Mouse (Mus musculus) hindbrain, embryonic 13.5 days (tissue): Measurements from ENCODE around the gene Trip6. TPM values are rescaled to one million over a fixed set of nuclear protein-coding genes. Genes with fewer than 3 reads are reported as not detected.

Experiments
- ATAC-seq: fragments of 200-750 bp; cut with Nextera tagmentation; 2 replicates; pipeline ENCODE4 v1.8.0; 2017; ENCODE audit warnings: moderate TSS enrichment; ENCODE audit not compliant: low FRiP score
- H3K27ac ChIP-seq: fragments of 300-500 bp; sonication (generic); 2 replicates; pipeline ENCODE4 v1.5.1; 2015; ENCODE audit warnings: inconsistent platforms, mild to moderate bottlenecking, moderate library complexity
- H3K27me3 ChIP-seq: fragments of 300-500 bp; sonication (generic); 2 replicates; pipeline ENCODE4 v1.6.1; 2015; ENCODE audit warnings: mild to moderate bottlenecking, inconsistent platforms
- H3K36me3 ChIP-seq: fragments of 300-500 bp; sonication (generic); 2 replicates; pipeline ENCODE4 v1.6.1; 2015; ENCODE audit warnings: mild to moderate bottlenecking, inconsistent platforms
- H3K4me1 ChIP-seq: fragments of 300-500 bp; sonication (generic); replicated peaks from 2 replicates; pipeline ENCODE4 v1.6.1; 2015; ENCODE audit warnings: inconsistent platforms
- H3K4me2 ChIP-seq: fragments of 300-500 bp; sonication (generic); 2 replicates; pipeline ENCODE4 v1.6.1; 2015; ENCODE audit warnings: inconsistent platforms, mild to moderate bottlenecking, moderate library complexity
- H3K4me3 ChIP-seq: fragments of 300-500 bp; sonication (generic); 2 replicates; pipeline ENCODE4 v1.5.1; 2015; ENCODE audit warnings: mild to moderate bottlenecking, inconsistent platforms
- H3K9ac ChIP-seq: fragments of 300-500 bp; sonication (generic); 2 replicates; pipeline ENCODE4 v1.6.1; 2015; ENCODE audit warnings: mild to moderate bottlenecking, inconsistent platforms
- H3K9me3 ChIP-seq: fragments of 300-500 bp; sonication (generic); 2 replicates; pipeline ENCODE4 v1.6.1; 2016; ENCODE audit warnings: inconsistent platforms
- WGBS: fragments of 180-500 bp; shearing (Covaris S2); methylation state at CpG from one replicate; pipeline ENCODE4 v1.1.7; 2015; 5-methylcytosine and 5-hydroxymethylcytosine counted together
- microRNA-seq: library from miRNA; unstranded; fragments of <30 nt; microRNA quantifications from one replicate; pipeline ENCODE4, GENCODE M21; 2016
- polyA plus RNA-seq: library from polyadenylated mRNA; unstranded; fragments of >200 nt; fragmentation: Nextera tagmentation; extraction: Ambion mirVana; gene quantifications from 2 replicates; pipeline ENCODE4 v1.2.1, GENCODE M21; 2015

The Trip6 gene
- polyA plus RNA-seq, 1 experiment from 2014 or later: 19.2 TPM

DNA sequence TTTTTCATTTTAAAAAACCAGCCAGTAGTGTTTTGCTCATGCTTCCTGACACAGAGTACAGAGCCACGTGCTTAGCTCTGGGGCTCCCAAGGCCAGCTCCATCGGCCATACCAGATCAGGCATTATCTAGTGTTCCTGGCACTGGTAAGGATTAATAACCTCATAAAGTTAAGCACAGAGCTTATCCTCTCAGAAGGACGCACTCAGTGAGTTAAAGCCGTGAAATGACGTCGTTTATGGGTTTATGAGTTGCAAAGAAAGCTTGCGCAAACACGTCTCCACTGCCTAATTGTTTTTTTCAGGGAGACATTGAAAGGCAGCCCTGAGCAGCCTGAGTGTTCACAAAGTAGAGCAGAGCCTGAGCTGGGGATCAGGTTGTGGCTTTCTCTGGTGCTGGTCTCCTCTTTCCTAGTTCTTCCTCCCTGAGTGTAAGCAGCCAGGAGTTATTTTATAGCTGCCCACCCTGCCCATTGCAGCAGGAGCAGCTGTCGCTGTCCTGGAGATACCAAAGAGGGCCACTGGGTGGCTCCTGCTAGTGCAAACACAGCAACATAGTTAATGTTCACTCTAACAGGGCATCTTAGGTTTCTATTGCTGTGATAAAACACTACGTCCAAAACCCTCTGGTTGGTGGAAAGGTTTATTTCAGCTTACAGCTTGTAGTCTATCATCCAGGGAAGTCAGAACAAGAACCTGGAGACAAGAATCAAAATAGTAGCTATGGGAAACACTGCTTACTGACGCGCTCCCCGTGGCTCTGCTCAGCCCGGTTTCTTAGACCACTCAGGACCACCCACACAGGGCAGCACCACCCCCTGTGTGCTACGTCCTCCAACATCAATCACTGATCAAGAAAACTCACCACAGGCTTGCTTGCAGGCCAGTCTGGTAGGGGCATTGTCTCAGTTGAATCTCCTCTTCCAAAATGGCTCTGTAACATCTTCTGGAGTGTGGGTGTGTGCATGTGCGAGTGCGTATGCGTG, 36.6 kb downstream of the Trip6 start:
- H3K27me3 ChIP-seq: 0 out of 2 replicates have a peak, but pooled peaks cover under 1% of the 10 kb centered on the region
- ATAC-seq: no peak; the same call in 1 of the 2 replicates
- H3K9ac ChIP-seq: 0 out of 2 replicates have a peak overlapping the region, but pooled peaks have one; percentile 24
- H3K9me3 ChIP-seq: peaks cover 4% of the 10 kb centered on the region; the same call in 1 of the 2 replicates
- peak overlapping the region; percentile 23 for H3K4me2 ChIP-seq
- H3K36me3 ChIP-seq: no peaks in the 10 kb centered on the region
- H3K4me3 ChIP-seq: no peak overlapping the region
- WGBS: 51% methylated on average over 18 of the region's 18 CpGs
- peaks cover 4% of the 10 kb centered on the region for H3K4me1 ChIP-seq
- H3K27ac ChIP-seq: no peak overlapping the region

DNA sequence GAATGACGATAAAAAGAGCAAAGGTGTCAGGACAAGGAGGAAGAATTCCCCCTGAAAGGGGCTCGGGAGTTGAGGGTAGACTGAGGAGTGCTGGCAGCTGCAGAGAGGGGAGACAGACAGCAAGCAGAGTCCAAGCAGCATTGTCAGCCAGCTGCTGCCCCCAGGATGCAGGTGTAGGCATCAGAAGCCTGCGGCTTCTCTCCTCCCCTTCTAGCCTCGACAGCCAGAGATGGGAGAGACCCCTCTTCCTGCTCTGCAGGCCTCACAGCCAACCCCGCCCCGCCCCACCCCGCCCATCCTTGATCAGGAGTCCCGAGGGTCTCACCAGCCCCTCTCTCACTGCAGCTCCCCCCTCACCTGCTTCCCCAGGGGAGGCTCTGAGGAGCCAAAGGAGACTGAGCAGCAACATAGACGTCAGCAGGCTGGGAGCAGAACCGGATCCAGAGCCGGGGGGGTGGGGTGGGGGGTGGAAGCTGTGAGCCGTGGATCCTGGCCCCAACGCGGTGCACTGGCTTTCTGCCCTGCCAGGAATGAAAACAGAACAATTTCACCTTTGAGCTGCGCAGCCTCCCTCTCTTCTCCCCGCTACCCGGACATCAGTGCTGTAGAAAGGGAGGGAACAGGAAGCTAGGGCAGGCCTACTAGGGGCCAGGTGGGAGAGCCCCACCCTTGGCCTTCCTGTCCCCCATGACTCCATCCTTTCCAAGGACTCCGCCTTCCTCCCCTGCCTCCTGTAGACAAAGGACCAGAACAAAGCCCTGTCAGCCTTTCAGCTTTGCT, 45.9 kb downstream of the Trip6 start:
- no peak overlapping the region for H3K9ac ChIP-seq
- WGBS: 28% methylated on average over 17 of the region's 18 CpGs
- ATAC-seq: no peak

DNA sequence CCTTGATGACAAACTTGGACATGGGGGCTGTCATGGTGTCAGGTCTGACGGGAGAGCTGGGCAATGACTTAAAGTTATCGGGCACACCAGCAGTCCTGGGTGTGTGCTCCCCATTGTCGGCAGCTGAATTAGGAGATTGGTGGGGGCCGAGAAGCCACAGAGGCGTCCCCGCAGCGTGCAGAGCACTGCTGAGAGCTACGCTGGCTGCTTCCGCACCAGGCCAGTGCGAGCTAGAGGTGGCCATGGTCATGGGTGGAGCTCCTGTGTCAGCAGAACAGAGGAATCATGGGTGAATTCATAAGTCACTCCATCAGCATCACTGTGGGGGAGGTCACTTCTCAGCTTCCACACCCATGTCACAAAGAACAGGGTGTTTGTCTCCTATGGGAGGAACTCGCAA, 49.4 kb downstream of the Trip6 start:
- Histone ChIP-seq H3K4me2 (no peak overlapping the region), H3K9me3 (no peaks in the 10 kb centered on the region), H3K27ac (no peak overlapping the region), H3K27me3 (0 out of 2 replicates have a peak, but pooled peaks cover 5% of the 10 kb centered on the region), H3K4me3 (no peak overlapping the region), H3K4me1 (peaks cover 5% of the 10 kb centered on the region; the same call in 1 of the 2 replicates), H3K36me3 (no peaks in the 10 kb centered on the region), H3K9ac (no peak overlapping the region)
- ATAC-seq: no peak
- WGBS: 92% methylated on average over 11 of the region's 11 CpGs

More for the DNA sequence above, 45.9 kb downstream of the Trip6 start:
- Histone ChIP-seq H3K36me3 (no peaks in the 10 kb centered on the region), H3K27me3 (0 out of 2 replicates have a peak, but pooled peaks cover 5% of the 10 kb centered on the region), H3K27ac (no peak overlapping the region), H3K4me3 (no peak overlapping the region), H3K9me3 (peaks cover 3% of the 10 kb centered on the region; the same call in 1 of the 2 replicates), H3K4me1 (peaks cover 5% of the 10 kb centered on the region; the same call in 1 of the 2 replicates), H3K4me2 (0 out of 2 replicates have a peak overlapping the region, but pooled peaks have one; percentile 19)

DNA sequence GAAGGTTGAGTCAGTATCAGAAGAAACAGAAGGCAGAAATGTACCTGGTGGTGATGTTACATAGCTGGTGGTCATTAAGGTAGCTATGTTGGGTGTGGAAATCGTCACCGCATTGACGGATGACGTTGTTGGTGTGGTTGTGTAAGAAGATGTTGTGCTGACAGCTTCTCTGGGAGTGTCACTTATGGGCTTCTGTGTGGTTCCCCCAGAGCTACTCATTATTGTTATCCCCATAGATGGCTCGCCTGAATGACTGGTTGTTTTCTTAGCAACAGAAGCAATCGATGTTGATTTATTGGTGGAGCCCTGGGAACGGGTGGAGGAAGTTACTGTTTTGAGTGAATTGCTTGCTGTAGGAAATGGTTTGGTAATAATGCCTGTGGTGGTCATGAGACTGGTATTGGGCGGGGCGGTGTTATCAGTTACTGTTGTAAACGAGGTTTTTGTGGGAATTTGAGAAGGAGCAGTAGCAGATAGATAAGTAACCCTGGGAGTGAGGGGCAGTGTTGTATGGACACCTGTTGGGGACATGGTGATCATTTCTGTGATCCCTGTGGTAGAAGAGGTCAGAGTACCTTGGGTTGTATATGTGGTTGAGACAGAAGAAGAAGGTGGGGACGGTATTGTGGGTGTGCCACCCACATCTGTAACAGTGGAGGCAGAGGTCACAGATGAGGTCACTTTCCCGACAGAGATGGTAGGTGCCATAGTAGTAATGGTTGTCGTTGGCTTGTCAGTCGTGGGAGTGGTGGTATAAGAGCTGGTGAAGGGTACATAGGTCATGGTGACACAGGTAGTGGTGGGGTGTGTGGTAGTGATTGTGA, 50.1 kb downstream of the Trip6 start:
- no peak overlapping the region for H3K9ac ChIP-seq
- H3K27ac ChIP-seq: no peak overlapping the region
- no peak overlapping the region for H3K4me3 ChIP-seq
- H3K4me1 ChIP-seq: peaks cover 5% of the 10 kb centered on the region; the same call in 1 of the 2 replicates
- WGBS: 91% methylated on average over 14 of the region's 14 CpGs
- H3K4me2 ChIP-seq: no peak overlapping the region
- no peaks in the 10 kb centered on the region for H3K9me3 ChIP-seq
- 0 out of 2 replicates have a peak, but pooled peaks cover 5% of the 10 kb centered on the region for H3K27me3 ChIP-seq
- no peak for ATAC-seq
- no peaks in the 10 kb centered on the region for H3K36me3 ChIP-seq

Small RNA genes lying within 50 kb of the gene (microRNA-seq; reads per million reads assigned to microRNA genes)
- gene Mir7036 (0.93 reads per million), gene Mir8116 (not detected)

Other genes with a start within 250 kb of the Trip6 start
- gene Serpine1, start 242.1 kb downstream of the Trip6 start, polyA plus RNA-seq: 0.06 and 0.16 TPM in 2 replicates
- gene Trim56, start 198.2 kb downstream of the Trip6 start, polyA plus RNA-seq: 2.4 and 2.8 TPM in 2 replicates
- gene Muc3, start 165.1 kb downstream of the Trip6 start, polyA plus RNA-seq: not detected in 2 replicates
- gene Muc3a, start 102.0 kb downstream of the Trip6 start, polyA plus RNA-seq: 0.12 and 0.13 TPM in 2 replicates
- 22.2 and 23.8 TPM in 2 replicates for gene Ache, start 26.9 kb downstream of the Trip6 start, polyA plus RNA-seq
- gene Ufsp1, start 19.8 kb downstream of the Trip6 start, polyA plus RNA-seq: 12.9 and 14.1 TPM in 2 replicates
- 105 and 113 TPM in 2 replicates for gene Srrt, start 6.7 kb downstream of the Trip6 start, polyA plus RNA-seq
- 25.8 and 27.4 TPM in 2 replicates for gene Slc12a9, start 19.2 kb upstream of the Trip6 start, polyA plus RNA-seq
- gene Ephb4, start 35.7 kb upstream of the Trip6 start, polyA plus RNA-seq: 9.2 and 9.4 TPM in 2 replicates
- 0.06 and 0.08 TPM in 2 replicates for gene Zan, start 162.7 kb upstream of the Trip6 start, polyA plus RNA-seq
- gene Pop7, start 188.1 kb upstream of the Trip6 start, polyA plus RNA-seq: 82.2 and 85.1 TPM in 2 replicates
- gene Gigyf1, start 204.1 kb upstream of the Trip6 start, polyA plus RNA-seq: 17.9 and 19.5 TPM in 2 replicates
- gene Epo, start 218.8 kb upstream of the Trip6 start, polyA plus RNA-seq: not detected in 2 replicates
- 529 and 536 TPM in 2 replicates for gene Gnb2, start 219.1 kb upstream of the Trip6 start, polyA plus RNA-seq
- gene Actl6b, start 239.1 kb upstream of the Trip6 start, polyA plus RNA-seq: 256 and 271 TPM in 2 replicates